Mouse (Mus musculus) lung, postnatal 10 days (tissue): ENCODE measurements around the gene Brca2.
A peak's percentile ranks its signal among the peaks of the same experiment; 100 is the strongest.

Source experiments
- DNase-seq: peaks from one replicate; pipeline ENCODE4 v3.0.0; 2021

Brca2 gene

GRCm38 (mm10) chr5:150599301-150600294 is 77.2 kb downstream of the Brca2 start:
- DNase-seq: no peak

- DNase-seq: peak; percentile 13
Measured at GRCm38 (mm10) chr5:150600554-150601440, 78.4 kb downstream of the Brca2 start.

- DNase-seq: no peak
Measured at GRCm38 (mm10) chr5:150601441-150602230, 79.2 kb downstream of the Brca2 start.

GRCm38 (mm10) chr5:150606131-150606530 is 83.7 kb downstream of the Brca2 start:
- DNase-seq: no peak

- DNase-seq: no peak
Measured at GRCm38 (mm10) chr5:150607631-150608030, 85.2 kb downstream of the Brca2 start.

DNA sequence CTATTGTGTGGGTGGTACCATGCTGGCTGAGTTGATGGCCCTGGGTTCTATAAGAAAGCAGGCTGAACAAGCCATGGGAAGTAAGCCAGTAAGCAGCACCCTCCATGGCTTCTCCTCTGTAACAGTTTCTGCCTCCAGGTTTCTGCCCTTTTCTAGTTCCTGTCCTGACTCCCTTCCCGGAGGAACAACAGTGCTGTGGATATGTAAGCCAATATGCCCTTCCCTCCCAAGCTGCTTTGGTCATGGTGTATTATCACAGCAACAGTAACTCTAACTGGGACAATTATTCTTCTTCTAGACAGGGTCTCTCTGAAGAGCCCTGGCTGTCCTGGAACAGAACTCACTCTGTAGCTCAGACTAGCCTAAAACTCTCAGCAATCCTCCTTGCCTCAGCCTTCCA is 88.7 kb downstream of the Brca2 start:
- DNase-seq: no peak

- DNase-seq: peak; percentile 13
Measured at GRCm38 (mm10) chr5:150611697-150612096, 89.3 kb downstream of the Brca2 start.

- DNase-seq: no peak
Measured at GRCm38 (mm10) chr5:150614054-150614453, 91.6 kb downstream of the Brca2 start.

GRCm38 (mm10) chr5:150616216-150616615 is 93.8 kb downstream of the Brca2 start:
- no peak for DNase-seq

- no peak for DNase-seq
Measured at GRCm38 (mm10) chr5:150616731-150617130, 94.3 kb downstream of the Brca2 start.

DNA sequence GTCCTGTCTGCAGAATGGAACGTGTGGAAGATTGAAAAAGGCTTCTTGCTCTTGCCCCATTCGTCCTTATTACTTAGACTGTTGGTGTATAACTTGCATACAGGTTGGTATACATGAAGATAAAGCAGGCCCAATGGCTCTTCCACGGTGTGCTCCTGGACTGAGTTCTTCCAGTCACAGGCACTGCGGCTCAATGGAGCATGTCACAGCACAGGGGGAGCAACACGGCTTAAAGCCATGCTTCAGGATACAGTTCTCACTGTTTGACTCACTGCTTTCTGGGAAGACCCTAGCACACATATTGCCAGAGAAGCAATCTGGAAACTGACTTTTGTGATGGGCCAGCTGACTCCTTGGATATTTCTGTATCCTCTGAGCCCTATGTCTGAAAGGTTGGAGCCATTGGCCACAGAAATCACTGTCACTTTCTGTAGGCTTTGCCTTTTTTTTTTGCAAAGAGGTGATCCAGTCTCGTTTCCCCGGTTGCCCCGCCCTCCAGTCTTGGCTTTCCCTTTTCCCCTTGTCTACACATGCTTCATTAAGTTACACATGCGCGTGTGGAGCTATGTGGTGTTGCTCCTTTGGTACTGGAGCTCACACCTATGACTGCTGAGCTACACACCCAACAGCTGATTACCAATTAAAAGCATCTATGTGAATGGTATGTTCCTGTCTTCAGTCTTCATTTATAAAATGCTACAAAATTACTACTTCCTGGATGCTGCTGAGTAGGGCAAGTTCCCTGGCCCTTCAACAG is 96.3 kb downstream of the Brca2 start:
- no peak for DNase-seq
